Mouse (Mus musculus): ENCODE results near the gene Pdzd3.

Pdzd3 gene

DNA sequence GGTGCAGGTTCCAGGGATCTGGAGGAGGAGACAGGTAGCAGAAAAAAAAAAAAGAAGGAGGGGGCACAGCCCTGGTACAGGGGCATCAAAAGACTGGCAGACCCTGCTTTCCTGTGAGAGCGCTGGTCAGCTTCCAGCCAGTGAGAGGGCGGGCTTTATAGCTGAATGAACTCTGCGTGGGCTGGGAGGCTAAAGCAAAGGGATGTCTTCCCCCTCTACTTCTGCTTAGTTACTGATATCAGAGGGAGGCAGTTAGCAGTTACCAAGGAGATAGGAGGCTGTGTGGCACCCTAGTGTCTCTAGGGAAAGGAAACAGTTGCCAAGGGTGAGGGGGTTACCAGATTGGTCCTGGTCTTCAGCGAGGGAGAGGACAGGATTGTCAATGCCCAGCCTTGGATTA, 826 bp downstream of the Pdzd3 start:
- no peak for DNase-seq (ENCODE audit: low read depth, low spot score)

DNA sequence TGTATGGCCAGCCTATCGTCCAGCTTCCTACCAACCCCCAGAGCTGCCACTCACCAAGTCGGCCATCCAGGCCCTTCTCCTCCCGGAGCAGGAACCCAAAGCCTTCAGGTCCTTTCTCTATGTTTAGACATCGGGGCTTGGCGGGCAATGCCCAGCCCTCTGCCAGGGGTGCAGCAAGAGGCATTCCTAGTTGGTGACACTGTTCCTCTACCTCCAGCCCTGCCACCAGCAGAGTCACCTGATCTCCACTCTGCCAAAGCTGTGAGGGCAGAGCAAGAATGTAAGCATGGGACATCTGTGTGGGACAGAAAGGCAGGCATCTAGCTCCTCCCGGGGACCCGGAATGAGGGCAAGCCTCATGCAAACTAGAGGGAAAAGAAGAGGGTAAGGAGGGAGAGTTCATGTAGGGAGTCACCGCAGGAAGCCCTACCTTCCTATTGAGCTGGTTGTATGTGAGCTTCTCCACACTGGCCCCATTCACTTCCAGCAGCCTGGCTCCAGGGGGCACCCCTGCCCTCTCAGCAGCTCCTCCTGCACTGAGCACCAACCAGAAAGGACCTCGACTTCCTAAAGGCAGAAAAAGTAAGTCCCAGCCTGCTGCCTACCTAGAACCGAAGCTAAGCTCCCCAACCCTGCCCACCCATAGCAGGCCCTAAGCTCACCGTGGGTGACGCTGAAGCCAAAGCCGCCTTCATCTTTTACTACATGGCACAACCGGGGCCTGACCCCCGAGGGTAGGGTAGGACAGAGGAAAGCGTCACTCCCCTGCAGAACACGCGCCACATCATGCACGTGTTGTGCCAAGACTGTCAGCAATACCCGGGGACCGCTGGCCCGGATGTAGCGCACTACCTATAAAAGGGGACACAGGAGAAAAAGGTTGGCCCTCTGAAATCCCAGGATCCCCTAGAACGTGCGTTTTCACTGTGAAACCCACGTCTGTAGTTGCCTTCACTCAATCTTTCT, 1.8 kb downstream of the Pdzd3 start:
- DNase-seq (ENCODE audit: low read depth, low spot score): peak; percentile 83

- DNase-seq (ENCODE audit: low read depth, low spot score): no peak
Measured at GRCm38 (mm10) chr9:44247907-44248306, 3.4 kb downstream of the Pdzd3 start.

DNA sequence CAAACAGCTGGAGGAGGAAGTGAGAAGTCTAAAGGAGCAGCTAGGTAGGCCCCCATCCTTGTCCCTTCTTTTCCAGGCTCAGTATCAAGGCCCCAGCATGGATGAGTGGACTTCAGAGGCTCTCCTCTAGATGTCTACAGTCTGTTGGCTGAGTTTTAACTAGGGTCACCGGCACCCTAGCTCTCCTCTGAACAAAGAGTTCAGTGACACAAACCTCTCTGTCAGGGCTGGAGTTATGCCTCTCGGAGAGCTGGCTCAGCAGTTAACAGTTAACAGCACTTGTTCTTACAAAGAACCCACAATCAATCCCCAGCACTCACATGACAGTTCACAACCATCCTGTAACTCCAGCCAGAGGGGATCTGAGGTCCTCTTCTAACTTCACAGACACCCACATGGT, 7.7 kb downstream of the Pdzd3 start:
- no peak for DNase-seq (ENCODE audit: low read depth, low spot score)

- no peak for DNase-seq (ENCODE audit: low read depth, low spot score)
Measured at GRCm38 (mm10) chr9:44241418-44241817, 9.9 kb downstream of the Pdzd3 start.

DNA sequence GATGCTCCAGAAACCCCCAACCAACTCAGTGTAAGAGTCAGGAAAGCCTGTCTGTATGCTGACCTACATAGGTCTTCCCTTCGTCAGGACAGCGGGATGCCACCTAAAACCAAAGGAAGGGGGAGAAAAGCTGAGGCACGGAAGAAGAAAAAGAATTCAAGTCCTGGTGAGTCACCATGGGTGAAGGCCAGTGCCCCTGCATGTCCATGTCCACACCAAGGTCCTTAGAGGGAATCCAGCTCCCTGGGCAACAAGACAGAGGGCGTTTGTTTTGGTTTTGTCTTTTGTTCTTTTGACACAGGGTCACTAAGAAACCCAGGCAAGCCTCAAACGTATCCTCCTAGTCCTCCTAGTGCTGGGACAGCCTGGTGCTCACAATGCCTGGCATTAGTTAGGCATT, 10.4 kb downstream of the Pdzd3 start:
- no peak for DNase-seq (ENCODE audit: low read depth, low spot score)

DNA sequence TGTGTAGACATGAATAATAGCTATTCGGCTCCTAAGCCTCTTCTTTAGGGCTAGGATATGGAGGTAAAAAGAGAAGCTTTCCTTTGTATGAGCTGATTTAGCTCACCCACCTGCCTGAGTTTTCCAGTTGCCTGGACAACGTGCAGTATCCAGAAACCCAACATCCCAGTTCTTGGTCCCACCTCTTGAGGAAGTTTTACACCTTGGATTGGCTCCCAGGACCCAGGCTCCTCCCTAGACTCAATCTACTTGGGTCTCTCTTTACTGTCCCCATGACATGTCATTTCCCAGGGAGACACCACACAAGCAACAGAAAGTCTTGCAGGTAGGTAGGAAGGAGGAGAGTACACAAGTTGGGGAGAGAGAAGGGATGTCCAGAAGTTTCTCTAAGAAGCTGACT, 10.9 kb downstream of the Pdzd3 start, which contains the start of gene Ccdc153:
Ccdc153 (plus strand) TSS at position 278 of the 400 bp plus-strand sequence.
- no peak for DNase-seq (ENCODE audit: low read depth, low spot score)

DNA sequence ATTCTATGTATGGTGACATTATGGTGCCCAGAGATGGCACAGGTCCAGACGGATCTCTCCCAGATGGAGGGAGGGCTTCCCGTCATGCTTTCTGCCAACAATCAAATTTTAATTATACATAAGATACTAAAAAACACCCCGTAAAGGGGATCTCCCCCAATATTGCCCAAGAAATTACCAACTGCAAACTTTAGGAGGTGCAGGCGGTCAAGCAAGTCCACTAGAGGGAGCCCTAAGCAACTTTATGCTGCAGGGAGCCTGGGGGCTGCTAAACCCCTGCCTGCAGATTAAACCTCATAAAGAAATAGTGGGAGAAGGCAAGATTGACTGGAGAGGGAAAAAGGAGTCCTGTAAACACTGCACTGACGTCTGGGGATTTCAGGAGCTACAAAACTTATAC, 11.8 kb downstream of the Pdzd3 start:
- peak; percentile 57 for DNase-seq (ENCODE audit: low read depth, low spot score)

DNA sequence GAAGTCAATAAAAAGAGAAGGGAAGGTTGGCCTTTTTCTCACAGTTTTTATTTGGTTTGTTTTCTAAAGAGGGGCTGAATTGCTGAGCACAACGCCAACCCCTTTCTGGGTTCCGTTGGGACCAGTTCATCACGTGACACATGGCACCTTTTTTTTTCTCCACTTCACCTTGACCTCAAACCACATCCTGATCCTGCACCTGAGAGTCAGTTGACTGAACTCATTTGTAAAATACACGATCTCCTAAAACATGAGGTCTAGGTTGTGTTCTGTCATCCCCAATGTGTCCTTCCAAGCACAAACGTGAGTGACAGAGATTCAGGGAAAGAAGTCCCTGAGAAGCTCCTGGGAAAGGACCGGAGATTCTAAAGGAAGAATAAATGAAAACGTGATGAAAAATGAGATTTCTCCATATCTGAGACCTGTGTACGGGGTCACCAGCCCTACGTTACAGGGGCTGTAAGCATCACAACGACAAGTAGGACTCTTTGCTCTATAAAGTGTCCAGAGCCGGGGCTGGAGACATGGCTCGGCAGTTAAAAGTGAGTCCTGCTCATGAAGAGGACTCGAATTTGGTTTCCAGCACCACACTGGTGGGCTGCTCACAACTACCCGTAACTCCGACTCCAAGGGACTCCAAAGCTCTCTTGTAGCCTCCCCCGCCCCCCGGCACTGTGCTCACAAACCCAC, 12.6 kb downstream of the Pdzd3 start:
- no peak for DNase-seq (ENCODE audit: low read depth, low spot score)

- no peak for DNase-seq (ENCODE audit: low read depth, low spot score)
Measured at GRCm38 (mm10) chr9:44237128-44237527, 14.1 kb downstream of the Pdzd3 start.

DNA sequence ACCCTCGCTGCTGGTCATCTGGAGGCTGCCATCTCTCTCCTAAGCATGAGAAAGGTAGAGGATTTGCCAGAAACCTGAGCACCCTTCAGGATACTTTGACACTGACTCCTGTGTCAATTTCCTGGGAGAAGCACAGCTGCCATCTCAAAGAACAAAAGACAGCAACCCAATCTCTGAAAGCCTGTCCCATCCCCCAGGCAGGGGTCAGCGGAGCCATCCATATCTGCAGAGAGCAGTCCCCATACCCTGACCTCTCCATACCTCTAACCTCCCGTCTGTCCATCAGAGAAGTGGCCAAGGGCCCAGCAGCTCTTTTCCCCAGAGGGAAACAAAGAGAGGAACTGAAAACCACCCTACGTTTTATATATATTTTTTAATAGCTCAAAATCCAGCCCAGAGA, 14.7 kb downstream of the Pdzd3 start:
- no peak for DNase-seq (ENCODE audit: low read depth, low spot score)

GRCm38 (mm10) chr9:44234479-44235427, 16.5 kb downstream of the Pdzd3 start:
- peak; percentile 74 for DNase-seq (ENCODE audit: low read depth, low spot score)

DNA sequence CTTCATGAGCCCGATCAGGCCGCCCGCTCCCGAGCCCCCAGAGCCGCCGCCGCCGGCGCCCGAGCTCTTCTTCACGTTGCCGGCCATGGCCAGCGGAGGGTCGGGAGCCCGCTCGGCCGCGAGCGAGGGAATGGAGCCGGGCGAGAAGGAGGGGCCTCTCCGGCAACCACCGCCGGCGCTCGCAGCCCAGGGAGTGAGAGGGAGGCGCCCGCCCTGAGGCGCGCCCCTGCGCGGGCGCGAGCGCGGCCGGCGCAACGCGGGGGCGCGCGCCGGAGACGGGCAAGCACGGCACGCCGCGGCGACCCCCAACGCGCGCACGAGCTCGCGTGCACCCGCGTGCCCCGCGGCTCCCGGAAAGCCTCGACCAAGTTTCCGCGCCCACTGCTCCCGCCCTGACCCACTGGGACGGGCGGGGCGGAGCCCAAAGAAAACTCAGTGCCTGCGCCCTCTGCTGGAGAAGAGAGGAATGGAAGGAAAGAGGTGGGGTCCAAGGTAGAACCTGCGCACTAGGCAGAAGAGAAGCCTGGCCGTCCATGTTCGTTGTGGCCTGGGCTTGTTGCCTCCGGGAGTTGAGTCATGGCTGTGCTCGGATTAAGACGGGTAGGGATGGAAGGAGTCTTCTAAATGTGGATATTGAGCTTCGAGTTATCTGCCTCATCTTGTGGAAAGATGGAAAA, 17.3 kb downstream of the Pdzd3 start, which contains the start of gene Cbl:
Cbl (minus strand) TSS at position 248 of the 677 bp plus-strand sequence.
- peak; percentile 98 for DNase-seq (ENCODE audit: low read depth, low spot score)

DNA sequence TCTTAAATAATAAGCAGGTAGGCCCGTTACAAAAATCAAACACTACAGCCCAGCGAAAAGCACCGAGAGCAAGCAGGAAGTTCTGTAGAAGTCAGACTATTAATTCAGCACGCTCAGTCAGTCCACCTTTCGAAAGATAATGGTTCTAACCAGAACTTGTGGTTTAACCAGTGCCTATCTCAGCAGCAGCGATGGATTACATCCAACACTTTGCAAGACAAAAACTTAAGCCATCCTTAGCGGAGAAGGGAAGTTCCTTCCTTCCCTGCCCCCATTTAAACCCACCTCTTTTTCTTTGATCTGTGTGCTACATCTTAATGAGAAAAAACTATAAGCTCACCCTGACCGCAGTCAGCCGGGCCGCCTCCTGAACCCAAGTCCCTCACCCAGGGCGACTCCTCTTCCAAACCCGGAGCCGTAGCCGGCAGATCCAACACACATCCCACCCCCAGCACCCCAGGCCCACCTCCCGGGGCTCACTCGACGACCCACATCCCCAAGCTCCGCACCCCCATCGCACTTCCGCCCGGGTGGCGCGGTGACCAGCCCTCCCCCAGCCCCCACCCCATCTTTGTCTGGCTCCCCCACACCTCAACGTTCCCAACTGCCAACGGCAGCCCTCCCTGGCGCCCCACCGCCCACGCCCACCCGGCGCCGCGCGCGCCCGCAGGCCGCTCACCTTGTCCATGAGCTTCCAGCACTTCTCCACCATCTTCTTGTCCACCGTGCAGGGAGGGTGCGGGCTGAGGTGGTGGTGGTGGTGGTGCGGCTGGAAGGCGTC, 18.1 kb downstream of the Pdzd3 start:
- DNase-seq (ENCODE audit: low read depth, low spot score): peak; percentile 66

GRCm38 (mm10) chr9:44231609-44232008, 19.7 kb downstream of the Pdzd3 start:
- DNase-seq (ENCODE audit: low read depth, low spot score): no peak

DNA sequence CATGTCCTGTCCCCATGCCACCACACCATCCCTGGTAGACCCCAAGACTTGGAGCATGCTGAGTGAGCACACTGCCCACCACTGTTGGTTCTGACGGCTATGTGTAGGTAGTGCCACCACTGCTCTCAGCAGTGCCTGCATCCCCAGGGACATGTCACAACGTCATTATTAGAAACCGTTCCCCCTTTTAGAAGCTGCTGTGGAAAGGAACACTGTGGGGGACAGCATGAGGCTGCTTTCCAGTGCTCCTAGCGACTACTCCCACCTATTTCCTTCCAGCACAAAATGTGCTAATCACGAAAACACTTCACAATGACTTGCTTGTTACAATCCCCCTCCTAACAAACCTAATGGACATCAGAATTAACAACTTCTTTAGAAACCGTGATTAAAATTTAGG, 25.3 kb downstream of the Pdzd3 start:
- no peak for DNase-seq (ENCODE audit: low read depth, low spot score)

DNA sequence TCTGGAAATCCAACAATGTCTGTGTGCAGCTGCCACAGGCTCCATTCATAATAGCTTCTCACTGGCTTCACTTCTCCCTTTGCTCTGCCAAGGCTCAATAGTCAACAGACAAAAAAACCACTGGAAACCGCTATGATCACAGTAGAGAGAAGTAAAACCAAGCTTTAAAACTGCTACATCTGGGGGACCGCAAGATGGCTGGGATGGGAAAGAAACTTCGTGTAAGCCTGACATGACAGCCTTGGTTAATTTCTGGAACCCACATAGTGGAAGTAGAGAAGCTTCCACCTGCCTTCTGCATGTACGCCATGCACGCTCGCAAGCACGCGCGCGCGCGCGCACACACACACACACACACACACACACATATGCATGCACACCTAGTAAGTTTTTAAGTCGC, 37.7 kb downstream of the Pdzd3 start:
- peak; percentile 24 for DNase-seq (ENCODE audit: low read depth, low spot score)

DNA sequence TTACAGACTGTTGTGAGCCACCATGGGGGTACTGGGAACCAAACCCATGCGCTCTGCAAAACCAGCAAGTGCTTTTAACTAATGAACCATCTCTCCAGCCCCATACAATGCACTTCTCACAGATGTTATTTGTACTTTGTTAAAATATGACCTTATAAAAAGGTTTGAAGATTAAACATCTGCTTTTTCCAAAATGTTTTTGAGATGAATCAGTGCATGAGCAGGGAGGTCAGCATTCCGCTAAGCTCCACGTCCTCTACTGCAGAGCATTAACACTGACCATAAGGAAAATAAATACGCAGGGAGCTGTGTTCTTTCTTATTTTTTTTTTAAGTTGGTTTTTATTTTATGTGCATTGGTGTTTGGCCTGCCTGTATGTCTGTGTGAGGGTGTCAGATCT, 38.9 kb downstream of the Pdzd3 start:
- no peak for DNase-seq (ENCODE audit: low read depth, low spot score)

DNA sequence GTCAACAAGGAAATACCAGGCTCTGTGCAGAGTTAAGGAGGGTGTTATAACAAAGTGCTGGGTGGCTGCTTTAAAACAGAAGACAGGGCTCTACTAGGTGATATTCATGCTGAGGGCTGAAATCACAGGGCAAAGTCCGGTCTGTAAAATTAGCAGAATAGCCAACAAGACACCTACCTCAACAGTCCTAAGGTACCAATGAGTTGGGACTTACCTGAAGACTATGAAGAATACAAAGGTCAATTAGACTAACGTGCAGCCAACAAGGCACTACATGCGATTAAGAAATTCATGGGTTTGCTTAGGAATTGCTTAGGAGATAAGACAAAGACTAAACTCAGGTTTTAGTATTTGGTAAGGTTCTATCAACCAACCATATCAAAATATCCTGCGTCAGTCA, 41.9 kb downstream of the Pdzd3 start:
- no peak for DNase-seq (ENCODE audit: low read depth, low spot score)

DNA sequence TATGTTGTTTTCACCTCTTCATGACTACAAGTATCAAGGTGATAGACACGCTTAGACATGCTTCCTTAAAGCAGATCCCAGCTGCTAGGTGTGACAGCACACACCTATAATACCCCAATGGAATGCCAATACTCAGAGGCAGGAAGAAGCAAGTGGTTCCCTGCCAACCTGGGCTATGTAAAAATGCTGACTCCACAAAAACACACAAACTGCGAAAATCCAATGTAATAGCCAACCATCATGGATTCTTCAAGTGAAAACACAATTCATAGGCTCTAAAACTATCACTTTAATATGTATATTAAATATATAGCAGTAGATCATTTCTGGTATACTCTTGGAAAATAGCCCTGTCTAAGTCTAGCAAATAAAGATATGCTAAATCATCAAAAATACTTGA, 43.4 kb downstream of the Pdzd3 start:
- no peak for DNase-seq (ENCODE audit: low read depth, low spot score)

Data from ZHBTc4 (cell line).